Mouse (Mus musculus): ENCODE results near the gene Asic4.

Asic4 gene

DNA sequence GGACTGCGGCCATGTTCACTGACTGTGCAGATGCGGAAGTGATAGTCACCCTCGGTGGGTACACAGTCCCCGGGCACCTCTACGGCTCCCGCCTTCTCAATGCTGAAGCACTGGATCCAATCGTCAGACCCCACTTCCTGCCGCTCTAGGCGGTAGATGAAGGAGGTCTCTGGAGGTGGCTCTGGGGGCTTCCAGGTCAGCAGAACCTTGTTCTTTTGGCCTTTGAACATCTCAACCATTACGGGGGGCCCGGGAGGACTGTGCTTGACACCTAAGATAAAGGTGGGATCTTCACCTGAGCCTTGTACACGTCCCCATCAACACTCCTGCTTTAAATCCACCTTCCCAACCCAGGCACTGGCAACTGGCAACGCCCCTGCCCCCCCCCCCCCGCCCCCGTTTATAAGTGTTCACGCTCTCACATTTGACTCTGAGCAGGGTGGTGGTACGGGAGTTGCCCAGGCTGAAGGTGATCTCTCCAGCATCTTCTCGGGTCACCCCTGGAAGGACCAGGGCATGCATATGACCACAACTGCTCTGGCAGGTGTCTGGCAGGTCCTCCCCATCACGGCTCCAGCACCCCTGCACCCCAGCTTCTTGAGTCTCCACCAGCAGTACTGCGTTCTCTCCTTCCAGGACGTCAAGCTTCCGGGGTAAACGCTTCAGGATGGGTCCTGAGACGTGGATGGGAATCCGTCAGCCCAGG is 52.9 kb downstream of the Asic4 start:
- DNase-seq (ENCODE audit: low read depth, low spot score): no peak

DNA sequence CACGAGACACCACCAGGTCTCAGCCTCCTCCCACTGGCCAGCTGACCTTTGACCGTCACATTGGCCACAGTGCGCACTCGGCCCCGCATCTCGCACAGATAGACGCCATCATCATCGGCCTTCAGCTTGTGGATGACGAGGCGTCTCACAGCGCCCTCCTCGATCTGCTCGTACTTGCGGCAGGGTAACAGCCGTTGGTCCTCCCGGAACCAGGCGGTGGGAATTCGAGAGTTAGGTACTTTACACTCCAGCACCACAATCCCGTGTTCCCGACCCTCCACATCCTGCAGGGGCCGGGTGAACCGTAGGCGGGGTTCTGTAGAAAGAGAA is 53.4 kb downstream of the Asic4 start:
- DNase-seq (ENCODE audit: low read depth, low spot score): no peak

DNA sequence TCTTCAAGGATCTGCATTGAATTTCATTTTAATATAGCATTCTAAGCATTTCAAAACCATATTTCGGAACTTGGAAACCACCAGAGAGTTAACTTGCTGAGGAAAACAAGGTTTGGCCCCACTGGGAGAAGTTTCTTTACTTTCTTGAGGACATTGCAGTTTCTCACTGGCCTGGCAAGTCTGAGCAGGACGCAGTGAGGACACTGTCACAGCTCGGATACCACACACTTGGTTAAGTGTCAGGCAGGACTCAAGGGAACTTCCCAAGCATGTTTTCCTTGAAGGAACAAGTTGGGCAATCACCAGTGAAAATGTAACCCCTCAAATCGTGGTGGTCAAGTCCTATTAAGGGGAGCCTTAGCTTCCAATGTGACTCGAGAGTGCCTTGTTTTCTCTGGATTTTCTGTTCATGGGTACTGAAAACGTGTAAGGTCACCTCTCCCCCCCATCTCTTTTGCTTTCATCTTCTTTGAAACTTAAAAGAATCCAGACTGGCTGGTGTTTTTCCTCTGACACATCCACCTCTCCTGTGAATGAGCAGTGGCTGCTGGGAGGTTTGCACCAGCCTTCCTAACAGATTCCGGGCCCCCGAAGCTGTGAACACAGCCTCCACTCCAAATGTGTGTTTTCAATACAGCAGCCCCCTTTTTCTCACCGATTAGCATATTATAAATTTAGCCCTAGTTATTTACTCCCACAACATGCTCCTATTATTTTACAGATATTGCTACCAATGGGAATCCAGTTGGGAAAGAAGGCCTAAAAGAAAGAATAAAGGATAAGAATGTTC is 54.2 kb downstream of the Asic4 start:
- no peak for DNase-seq (ENCODE audit: low read depth, low spot score)

DNA sequence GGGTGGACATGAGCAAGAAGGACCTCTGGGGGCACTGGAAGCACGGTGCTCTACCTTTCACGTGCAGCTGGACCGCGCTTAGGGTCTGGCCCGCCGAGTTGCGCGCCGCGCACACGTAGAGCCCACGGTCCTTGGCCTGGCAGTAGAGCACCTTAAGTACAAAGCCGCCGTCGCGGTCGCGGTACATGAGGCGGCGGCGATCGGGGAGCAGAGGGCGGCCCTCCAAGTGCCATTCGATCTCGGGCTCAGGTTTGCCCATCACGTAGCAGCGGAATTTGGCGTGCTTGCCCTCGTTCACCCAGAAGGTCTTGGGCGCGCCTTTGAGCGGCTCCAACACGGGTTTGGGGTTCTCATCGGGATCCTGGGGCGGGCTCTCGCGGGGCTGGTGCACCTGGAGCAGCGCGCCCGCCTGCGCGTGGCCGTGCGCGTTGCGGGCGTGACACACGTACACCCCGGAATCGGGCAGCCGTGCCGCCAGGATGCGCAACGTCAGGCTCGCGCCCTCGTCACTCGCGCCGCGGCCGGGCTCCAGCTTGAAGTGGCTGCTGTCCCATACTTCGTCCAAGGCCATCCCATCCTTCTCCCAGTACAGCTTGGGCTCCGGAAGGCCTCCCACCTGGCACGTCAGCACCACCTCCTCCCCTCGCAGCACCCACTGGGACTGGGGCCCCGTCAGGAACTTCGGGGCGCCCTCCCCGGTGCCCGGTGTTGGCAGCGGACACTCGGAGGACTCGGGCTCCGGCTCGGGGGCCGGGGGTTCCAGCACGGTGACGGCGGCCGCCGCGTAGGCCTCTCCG is 55.1 kb downstream of the Asic4 start:
- no peak for DNase-seq (ENCODE audit: low read depth, low spot score)

DNA sequence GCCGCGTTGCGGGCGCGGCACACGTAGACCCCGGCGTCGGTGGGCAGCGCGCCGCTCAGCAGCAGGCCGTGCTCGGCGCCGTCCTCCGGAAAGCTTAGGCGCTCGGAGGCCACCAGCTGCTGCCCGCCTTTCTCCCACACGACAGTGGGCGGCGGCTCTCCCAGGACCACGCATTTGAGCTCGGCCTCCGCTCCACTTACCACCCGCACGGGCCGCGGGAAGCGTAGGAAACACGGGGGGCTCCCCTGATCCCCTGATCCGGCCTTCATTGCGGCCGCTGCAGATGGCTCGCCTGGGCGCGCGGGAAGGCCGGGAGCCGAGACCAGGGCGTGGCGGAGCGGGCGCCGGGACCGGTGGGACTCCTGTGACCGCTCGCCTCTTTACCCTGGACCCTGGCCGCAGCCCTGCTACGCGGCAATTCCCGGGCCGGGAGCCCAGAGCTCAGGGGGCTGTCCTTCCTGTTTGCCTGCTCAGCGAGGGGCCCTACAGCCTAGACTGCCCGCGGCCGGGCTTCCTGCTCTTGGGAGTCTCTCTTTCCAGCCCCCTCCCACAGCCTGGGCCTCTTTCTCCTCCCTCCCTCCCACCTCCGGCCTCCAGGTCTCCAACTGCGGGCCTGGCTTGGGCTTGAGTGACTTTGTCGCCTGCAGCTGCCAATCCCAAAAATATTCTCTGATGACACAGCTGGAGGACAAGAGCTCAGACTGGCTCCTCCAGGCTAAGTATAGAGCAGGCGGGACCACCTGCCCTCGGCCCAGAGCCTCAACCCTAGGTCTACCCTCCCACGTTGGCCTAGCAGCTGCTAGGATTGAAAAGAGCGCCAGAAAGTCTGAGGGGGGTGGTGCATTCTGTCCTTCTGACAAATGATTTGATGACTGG is 56.0 kb downstream of the Asic4 start, which contains the start of gene Obsl1:
Gene Obsl1, minus strand, starts transcription at position 497 of the 876 bp plus-strand sequence.
- no peak for DNase-seq (ENCODE audit: low read depth, low spot score)

DNA sequence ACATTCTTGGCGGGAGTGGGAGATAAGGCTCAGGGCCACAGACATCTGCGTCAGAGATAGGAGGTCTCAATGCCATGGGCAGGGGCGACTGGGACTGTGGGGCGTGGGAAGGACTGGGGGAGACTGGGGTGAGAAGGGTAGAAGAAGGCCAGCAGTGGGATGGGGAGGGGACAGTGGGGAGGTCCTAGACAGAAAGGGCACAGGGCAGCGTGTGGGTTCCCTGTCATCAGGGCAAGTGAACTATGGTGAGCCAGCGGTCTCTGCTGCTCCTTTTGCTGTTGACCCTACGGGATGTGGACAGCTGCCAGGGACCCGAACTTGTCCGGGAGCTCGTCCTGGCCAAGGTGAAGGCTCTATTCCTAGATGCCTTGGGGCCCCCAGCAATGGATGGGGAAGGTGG is 56.8 kb downstream of the Asic4 start, which contains the start of gene Inha:
Gene Inha, plus strand, starts transcription at position 72 of the 400 bp plus-strand sequence.
- no peak for DNase-seq (ENCODE audit: low read depth, low spot score)

DNA sequence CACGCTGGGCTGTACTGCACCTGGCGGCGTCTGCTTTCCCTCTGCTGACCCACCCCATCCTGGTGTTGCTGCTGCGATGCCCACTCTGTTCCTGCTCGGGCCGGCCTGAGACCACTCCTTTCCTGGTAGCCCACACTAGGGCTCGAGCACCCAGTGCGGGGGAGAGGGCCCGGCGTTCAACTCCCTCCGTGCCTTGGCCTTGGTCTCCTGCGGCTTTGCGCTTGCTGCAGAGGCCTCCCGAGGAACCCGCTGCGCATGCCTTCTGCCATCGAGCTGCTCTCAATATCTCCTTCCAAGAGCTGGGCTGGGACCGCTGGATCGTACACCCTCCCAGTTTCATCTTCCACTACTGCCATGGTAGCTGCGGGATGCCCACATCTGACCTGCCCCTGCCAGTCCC is 59.4 kb downstream of the Asic4 start:
- DNase-seq (ENCODE audit: low read depth, low spot score): no peak

DNA sequence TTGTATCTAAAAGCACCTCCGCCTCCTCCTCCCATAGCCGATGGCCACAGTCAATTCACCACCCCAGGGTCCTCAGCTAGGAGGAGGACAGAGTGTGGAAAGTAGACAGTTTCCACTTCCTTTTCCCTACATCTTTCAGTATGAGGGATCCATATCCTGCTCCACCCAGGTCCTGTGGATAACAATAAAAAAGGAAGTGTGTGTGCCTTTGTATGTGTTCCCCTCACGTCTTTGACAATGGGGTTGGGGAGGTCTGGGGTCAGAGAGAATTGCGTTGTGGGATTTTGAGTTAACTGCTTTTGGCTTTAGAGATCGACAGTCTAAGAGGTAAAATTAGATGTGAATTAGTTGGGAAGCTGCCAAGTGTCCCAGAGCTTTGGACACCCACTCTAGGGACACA is 59.9 kb downstream of the Asic4 start:
- DNase-seq (ENCODE audit: low read depth, low spot score): no peak

DNA sequence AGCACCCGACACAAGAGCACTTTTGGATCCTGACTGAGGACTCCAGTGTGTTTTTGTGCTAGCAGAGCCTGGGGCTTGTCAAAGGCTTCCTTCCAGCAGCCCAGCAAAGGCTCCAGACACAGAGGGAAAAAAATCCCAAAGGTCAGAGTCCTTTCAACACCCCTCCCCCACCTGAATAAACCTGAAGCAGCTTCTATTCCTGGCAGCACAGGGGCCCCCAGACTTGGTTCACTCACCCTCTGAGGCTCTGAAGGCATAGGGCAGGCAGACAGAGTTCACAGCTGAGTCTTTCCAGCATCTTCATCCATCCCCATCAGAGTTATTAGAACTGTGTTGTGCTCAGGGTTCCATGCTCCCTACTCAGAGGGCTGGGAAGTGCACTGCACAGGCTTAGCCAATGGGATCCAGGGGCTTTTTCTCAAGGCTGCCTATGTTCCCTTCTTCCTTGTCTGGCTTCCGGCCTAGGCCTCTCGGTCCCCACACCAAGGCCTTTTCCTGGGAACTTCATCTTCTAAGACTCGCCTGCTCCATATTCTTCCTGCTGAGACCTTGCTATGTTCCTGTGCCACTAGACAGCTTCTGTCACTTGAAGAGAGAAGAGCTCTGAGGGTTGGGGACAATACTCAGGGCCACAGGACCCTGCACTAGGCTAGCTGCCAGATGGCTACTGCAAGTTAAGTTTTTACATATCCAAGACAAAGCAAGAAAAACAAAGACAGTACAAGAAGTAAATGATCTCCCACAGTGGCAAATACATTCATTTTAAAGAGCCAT is 61.4 kb downstream of the Asic4 start:
- no peak for DNase-seq (ENCODE audit: low read depth, low spot score)

DNA sequence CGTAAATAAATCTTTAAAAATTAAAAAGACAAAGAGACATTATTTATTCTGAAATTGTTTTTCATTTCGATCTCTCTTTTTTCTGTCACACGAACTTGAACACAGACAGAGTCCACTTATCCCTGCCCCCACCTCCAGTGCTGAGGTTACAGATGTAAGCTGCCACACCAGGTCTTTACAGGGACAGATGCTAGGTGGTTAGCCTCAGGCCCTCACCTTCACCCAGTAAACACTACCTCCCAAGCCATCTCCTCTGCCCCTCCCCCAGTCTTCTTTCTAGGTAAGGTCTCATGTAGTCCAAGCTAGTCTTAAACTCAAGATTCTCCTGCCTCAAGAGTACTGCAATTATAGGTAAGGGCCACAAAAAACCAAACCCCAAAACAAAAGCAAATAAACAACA is 62.3 kb downstream of the Asic4 start:
- DNase-seq (ENCODE audit: low read depth, low spot score): no peak

DNA sequence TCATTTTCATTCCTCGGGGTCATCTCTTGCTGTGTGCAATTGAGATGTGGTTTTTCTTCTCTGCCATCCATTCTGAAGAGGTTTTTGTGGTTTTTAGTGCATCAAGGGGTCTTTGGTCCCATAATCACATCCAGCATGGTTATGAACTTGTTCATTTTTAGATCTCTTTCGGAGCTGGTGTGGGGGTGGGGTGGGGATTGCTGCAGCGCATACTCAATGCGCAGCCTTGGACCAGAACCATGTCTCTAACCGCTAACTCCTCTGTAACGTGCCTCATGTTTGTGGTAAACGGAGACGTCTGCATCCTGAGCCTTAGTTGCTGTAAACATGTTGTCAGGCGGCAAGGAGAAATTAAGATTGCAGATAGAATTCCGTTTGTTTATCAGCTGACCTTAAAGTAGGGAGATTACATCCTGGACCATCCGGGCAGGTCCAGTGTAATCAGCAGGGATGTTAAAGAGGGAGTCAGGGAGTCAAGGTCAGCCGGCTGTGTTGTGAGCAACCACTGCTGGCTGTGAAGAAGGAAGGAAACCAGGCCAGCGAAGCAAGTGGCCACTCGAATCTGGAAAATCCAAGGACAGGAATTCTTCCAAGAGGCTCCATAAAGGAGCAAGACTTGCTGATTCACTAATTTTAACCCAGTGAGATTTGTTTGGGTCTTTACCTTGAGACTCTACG is 66.6 kb downstream of the Asic4 start:
- DNase-seq (ENCODE audit: low read depth, low spot score): no peak

DNA sequence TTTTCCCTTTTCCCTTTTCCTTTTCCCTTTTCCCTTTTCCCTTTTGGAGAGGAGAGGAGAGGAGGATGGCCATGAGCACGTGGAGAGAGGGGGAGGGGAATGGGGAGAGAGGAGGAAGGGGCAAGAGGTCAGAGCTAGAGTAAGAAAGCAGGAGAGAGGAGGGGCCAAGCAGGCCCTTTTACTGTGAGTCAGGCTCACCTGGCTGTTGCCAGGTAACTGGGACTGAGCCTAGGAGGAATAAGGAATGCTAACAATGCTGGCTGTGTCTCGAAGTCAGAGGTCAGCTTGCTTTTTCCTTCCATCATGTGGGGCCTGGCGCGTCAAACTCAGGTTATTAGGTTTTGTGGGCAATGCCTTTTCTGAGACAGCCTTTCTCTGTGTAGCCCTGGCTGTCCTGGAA is 67.7 kb downstream of the Asic4 start:
- no peak for DNase-seq (ENCODE audit: low read depth, low spot score)

DNA sequence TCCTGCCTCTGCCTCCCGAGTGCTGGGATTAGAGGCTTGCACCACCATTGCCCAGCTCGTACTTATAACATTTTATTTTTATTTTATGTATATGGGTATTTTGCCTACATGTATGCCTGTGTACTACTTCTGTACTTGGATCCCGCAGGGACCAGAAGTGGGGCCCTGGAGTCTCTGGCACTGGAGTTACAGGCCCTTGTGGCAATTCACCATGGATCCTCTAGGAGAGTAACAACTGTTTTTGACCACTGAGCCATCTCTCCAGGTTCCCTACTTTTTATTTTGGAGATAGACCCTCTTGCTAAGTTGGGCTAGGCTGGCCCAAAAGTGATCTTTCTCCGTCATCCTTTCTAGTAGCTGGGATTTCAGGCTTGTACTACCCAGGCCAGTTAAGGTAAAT is 68.2 kb downstream of the Asic4 start:
- DNase-seq (ENCODE audit: low read depth, low spot score): no peak

DNA sequence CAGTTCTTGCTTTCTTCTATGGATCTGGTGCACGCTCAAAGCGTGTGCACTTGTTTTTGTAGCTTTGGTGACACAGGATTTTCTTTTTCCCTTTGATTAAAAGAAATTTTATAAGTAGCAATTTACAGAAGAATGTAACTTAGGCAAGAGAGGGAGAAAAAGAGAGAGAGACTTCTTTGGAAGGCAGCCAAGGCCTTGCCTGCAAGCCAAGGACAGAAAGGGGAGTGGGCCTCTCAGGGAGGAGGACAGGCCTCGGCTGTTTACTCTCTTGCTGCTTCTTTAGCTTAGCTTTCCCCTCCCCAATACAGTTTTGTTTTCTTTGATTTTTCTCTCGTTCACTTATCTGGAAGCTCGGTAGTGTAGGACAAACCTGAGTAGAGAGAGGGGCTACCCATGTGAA is 69.3 kb downstream of the Asic4 start:
- no peak for DNase-seq (ENCODE audit: low read depth, low spot score)

DNA sequence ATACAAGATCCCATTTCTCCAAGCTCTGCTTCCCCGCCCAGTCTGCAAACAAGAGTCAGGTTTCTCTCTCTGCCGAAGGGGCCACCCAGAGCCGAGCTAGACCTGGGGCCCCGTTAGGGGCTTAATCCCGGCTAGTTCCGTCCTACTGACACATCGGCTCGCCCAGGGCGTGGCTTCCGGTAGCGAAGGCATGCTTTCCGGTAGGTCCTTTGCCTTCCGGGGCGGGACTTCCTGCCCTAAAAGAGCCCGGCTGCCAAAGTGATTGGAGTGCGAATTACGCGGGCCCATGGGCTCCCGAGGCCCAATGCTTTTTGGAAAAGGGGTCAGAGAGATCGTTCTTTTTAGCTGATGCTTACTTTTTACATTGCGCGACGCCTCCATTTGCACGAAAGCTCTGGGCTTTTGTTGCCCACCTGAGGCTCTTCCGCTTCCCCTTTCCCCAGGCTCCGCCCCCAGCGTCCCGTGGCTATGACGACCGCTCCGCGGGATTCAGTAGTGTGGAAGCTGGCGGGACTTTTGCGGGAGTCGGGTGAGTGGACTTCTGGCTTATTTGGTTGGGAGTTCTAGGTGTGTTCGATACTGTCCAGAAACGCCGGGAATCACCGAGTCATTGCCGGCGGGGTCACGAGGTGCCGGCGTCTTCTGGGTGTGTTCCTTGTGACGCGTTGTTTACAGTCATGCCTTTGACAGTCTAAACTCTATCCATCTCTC is 71.2 kb downstream of the Asic4 start, which contains the start of gene Stk11ip:
Gene Stk11ip, plus strand, starts transcription at position 209 of the 711 bp plus-strand sequence.
- DNase-seq (ENCODE audit: low read depth, low spot score): peak; percentile 94

All from CD4-positive, CD25-positive, alpha-beta regulatory T cell, adult 2 months (primary cell).